Mouse (Mus musculus) c-Kit-positive CD71-positive TER-119-negative erythroid progenitor cells, embryonic 14.5 days (primary cell): Measurements from ENCODE around the gene Clec12b.
"Not testable (repeated sequence)": the region's sequence is repeated elsewhere in the genome, so short reads cannot be mapped to it uniquely, and the experiment has no call there.

Experiments
- DNase-seq: peaks from one replicate; pipeline ENCODE4 v3.0.0-alpha.2; 2013; ENCODE audit warnings: low read depth

Clec12b gene

DNA sequence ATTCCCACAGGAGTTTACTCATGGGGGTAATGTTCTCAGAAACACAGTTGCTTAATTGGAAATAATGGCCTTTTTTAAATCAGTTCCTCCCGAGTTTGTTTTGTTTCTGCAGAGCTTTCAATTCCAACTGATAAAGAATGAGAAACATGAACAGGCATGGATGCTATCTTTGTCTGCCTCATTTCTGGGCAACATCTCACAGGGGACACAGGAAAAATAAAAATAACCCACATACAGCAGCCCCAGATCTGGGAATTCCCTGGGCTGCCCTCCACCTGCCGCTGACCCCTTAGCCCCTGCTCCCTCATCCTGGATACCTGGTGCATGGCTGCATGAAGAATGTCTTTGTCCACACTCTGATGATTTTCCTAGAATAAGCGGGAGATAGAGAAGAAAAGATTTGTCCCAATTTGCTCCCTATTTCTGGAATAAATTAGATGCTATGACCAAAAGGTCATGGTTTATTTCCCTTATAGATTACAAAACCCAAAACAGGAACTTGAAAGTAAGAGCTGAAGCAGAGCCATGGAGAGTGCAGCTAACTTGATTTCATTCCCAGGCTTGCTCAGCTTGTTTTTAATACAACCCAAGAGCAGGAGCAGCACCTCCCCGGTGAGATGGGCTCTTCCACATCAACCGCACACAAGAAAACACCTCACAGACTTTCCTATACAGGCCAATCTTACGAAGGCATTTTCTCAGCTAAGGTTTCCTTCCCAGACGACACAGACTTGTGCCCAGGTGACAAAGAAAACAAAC, 16.1 kb downstream of the Clec12b start:
- no peak for DNase-seq

DNA sequence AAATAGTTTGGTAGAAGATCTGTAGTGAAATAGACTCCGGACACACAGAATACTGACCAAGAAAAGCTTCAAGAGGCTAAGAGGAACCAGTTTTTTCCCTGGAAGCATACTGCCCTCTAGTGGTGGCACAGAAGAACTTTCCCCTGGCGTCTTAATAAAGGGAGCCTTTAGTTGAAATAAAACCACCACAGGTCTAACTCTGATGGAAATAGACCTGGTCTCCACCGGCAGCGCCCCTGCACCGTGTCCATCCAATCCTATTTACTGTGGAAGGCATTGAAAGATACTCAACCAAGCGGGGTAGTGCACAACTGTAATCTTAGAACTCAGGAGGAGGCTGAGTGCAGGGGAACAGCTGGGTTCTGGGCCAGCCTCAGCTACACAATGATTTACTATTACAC, 19.7 kb downstream of the Clec12b start:
- peak; percentile 31 for DNase-seq

DNA sequence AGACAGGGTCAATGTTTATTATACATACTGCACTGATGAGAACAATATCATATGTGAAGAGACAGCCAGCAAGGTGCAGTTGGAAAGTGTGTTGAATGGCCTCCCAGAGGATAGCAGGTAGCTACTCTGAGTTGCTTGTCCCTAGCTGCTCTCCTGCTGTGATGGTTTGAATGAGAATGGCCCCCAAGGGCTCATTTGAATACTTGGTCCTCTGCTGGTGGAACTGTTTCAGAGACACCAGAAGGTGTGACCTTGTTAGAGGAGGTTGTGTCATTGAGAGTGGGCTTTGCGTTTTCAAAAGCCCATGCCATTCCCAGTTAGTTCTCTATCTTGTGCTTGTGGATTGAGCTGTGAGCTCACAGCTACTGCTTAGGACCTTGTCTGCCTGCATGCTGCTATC, 21.7 kb downstream of the Clec12b start:
- DNase-seq = no peak

DNA sequence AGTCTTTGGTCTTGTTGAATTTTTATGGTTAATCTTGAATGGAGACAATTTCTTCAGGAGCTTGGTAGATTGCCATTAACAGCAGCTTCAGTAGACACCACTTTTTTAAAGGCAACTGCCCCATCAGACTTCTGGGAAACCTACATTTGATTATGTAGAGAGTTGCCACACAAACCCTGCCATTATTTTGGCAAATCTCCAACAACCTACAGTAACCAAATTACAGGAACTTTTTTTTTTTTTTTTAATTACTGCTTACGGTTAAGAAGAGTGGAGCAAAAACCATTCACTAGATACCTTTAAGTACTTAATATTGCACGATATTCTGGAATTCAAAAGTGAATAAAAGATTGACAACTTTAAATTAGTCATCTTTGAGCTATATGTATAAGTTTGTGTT, 26.2 kb downstream of the Clec12b start:
- DNase-seq = no peak

DNA sequence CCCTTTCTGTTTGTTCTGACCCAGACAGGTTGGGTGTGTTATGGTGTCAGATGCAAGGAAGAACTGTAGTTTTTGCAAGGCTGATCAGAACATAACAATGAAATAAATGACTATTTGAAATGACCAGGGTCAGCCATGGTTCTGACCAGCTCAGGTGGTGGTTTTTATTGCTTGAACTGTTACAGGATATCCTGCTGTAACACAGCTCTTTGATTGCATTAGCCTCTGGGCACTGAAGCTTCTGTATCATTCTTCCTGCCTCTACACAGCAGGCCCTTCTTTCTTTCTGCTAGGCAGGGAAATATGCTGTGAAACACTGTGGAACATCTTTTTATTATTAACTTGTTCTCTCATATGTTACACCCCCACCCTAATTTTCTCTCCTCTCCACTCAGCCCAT, 29.2 kb downstream of the Clec12b start:
- no peak for DNase-seq

DNA sequence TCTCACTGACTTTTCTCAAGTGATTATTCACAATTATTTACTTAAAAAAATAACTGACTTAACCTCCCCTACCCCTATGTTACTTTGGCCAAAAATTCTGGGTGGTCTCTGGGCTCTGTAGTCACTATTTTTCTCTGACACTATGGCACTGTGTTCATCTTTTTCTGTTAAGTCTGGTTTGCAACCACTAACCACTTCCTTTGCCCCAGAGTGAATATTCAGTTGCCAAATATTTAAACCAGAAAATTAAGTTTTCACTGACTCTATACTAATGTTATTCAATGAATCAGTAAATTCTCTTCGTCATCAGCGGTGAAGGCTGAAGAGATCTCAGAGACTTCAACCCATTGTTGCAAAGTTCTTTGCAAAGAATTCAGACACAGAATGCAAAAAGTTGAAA, 29.9 kb downstream of the Clec12b start:
- no peak for DNase-seq

DNA sequence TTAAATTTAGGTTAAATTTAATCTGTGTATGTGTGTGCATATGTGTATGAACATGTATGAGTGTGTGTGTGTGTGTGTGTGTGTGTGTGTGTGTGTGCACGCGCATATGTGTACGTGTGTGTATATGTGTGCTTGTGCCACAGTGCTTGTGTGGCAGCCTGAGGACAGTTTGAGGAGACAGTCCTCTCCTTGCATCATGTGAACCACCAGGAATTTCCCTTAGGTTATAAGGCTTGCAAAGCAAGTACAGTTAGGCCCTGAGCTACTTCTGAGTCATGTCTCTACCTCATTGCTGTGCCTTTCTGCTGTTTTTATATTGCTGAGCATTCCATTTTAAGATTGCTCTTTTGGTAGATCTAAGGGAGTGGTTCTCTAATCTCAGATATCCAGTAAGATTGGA, 34.6 kb downstream of the Clec12b start:
- no peak for DNase-seq

DNA sequence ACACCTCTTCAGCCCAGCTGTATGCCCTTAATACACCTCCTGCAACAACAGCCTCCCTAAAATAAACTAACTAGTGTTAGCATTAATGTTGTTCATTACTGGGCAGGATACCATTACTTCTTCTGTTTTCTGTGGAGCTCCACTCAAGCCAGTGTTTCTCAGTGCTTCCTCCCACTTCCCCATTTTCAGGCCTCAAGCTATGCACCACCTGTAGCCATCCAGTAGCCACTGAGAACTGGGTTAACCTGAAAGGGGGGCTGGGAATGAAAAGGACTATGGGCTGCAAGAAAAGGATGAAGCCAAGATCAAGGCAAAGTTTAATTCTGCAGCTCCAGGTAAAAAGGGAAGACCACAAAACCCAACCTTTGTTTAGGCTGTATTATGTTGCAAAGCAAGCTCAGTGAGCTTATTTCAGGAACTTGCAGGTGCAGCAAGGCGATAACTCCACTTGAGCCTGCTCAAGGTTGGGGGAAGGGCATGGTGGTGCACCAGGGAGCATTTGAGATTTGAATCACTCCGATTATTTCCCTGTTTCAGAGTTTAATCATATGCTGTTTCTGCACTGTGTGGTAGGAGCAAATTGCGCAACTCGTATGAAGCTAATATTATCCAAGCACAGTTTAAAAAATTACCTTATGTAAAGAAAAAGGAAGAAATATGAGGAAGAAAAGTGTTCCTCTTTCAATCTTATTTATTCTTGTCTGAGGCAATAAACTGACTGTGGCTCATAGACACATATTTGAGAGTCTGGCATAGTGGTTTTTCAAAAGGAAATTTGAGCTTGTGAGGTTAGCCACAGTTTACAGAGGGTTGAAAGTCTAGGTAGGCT, 35.9 kb downstream of the Clec12b start:
- DNase-seq = no peak

DNA sequence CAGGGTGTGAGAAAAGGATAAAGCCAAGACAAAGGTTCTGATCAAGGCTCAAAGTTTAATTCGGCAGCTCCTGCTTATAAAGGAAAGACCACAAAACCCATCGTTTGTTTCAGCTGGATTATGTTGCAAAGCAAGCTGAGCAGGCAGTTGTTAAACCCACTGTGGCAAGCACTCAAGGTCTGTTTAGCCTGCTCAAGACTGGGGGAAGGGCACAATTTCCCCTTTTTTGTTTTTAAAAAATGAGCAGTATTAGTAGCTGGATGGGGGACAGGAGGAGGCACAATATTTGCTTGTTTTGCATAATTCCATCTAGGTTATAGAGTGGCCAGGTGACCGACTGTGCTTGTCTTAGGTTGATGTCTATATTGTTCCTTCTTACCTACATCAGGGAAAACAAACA, 41.3 kb downstream of the Clec12b start:
- DNase-seq = no peak

DNA sequence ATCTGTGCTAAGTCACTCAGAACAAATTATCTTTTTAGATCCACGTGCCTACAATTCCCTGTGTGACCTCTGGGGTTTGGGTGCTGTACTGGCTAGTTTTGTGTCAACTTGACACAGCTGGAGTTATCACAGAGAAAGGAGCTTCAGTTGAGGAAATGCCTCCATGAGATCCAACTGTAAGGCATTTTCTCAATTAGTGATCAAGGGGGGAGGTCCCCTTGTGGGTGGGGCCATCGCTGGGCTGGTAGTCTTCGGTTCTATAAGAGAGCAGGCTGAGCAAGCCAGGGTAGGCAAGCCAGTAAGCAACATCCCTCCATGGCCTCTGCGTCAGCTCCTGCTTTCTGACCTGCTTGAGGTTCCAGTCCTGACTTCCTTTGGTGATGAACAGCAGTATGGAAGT, 43.3 kb downstream of the Clec12b start, which contains the start of gene Clec12a:
TSS of gene Clec12a (plus strand) at position 301 of the 400 bp plus-strand sequence.
- DNase-seq = not testable (repeated sequence)

DNA sequence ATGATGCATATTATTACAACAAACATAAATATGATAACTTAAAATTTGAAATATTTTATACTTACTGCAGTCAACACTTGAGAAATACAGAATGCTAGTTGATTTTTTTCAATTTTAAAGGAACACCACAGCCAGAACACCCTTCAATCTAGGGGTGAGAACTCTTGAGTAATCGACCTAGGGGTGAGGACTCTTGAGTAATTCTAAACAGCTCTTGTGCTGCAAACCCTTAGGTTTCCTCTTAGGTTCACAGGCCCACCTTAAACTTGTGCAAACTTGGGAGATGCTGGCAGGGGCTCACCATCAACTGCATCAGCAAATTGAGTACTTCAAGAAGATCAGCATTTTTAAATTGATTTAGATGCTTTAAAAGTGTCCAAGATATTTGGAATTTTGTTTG, 47.9 kb downstream of the Clec12b start:
- DNase-seq = no peak

DNA sequence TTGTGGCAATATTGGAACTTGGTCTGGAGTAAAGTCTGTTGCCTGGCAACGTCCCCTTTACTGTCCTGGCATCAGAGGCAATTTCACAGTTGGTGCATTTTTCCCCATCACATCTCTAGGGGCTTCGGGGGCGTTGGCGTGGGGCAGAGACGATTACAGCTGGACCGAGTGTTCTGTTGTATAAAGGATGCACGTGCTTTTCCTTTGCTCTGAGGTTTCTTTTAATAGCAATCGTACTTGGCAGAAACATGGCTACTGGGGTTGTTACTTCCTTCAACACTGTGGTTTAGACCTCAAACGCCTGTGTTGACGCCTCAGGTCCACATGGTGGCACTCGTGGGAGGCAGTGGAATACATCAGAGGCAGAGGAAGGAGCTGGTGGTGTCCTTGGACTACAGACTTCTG, 52.0 kb downstream of the Clec12b start:
- DNase-seq = peak; percentile 28

DNA sequence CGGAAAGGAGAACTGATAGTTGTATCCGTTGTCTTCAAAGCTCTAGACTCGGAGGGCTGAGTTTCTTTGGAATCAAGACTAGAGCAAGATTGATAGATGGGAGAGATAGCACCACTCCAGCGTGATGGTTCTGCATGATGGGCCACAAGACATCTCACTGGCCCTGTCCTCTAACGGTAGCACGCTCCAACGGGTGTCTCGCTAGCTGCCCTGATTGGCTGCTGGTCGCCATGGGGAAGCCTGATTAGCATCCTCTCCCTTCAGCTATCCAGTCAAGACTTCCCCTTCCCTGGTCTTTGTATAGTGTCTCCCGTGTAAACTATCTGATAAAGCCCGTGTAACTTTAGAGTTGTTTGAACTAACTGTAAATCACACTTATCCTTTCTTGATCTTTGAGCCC, 54.1 kb downstream of the Clec12b start, which contains the start of gene 4922502D21Rik:
TSS of gene 4922502D21Rik (minus strand) at position 187 of the 400 bp plus-strand sequence.
- no peak for DNase-seq

DNA sequence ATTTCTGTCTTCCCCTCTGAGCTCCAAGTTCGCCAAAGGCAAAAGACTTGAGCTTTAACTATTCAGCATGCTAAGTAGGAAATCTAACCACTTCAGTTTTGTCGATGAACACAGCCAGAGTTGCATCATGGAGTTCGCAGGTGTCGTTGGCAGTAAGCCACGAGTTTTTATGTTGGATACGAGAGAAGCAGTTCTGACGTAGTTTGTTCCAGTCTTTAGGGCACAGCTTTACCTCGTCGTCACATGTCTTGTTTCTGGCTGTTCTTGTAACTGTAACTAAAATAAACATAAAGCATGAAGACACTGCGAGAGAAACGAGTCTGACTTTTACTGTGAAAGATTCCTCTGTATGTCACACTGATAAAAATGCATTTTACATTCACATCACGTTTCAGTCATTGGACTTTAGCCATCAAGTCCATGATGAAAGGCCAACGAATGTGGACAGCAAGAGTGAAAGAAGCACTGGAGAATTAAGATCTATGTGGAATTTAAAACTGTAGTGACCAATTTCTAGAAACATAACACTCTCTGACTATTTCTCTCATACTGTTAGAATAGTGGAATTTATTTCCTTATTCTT, 59.0 kb downstream of the Clec12b start:
- no peak for DNase-seq

DNA sequence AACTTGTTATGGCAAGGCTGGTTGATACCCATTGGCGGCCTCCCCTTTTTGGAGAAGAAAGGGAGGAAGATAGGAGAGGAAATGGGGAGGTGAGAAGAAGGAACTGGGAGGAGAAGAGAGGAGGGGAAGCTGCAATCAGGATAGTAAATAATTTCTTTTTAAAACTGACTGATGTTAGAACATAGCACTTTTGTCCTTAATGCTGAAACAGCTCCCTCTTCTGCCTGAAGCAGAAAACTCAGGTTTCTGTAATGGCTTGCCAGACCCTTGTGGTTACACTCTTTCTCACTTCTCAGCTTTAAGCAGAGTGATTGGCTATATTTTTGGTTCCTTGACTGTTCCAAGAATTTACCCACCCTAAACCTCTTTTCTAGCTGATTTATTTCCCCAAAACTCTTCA, 59.7 kb downstream of the Clec12b start:
- DNase-seq = no peak
